Mouse (Mus musculus) right cerebral cortex, postnatal 36 days (tissue): Measurements from ENCODE around the gene Pxt1.

Experiments
- DNase-seq, 2 experiments: peaks; one replicate each; pipeline ENCODE4 v3.0.0; 2022; ENCODE audit warnings: low spot score in 2 of 2, mixed read lengths in 1 of 2

Pxt1 gene

DNA sequence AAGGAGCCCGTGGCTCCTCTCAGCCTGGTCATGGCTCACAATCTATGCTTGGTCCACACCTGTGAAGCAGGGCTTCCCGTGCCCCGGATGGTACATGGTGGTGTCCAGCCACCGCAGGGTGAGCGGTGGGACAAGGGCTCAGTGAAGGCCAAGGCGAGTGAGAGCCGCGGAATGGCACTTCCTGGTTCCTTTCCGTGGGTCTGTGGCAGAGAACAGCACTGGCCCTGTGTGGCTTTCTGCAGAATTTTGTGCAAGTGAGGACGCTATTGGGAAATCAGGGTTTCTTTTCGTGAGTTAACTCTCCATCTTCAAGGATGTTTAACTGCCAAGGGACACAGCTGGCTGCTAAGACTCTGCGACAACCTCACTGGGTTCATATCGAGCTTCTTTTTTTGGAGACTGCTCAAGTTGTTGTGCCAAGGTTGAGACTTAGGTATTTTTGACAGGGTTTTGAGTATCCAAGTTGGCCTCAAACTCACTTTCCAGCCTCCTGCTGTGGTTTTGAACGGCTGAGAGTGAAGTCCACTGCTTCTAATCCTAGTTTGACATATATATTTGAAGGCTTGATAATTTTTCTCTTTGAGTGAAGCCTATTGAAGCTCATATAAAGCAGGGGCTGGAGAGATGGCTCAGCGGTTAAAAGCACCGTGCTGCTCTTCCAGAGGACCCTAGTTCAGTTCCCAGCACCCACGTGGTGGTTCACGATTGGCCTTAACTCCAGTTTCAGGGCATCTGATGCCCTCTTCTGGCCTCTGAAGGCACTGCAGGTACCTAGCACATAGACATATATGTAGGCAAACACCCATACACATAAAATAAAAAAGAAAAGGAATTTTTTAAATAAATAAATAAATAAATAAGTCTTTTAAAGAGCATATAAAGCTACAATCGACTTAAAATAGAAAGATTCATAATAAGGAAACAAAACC, 3.6 kb upstream of the Pxt1 start:
- no peak for DNase-seq

DNA sequence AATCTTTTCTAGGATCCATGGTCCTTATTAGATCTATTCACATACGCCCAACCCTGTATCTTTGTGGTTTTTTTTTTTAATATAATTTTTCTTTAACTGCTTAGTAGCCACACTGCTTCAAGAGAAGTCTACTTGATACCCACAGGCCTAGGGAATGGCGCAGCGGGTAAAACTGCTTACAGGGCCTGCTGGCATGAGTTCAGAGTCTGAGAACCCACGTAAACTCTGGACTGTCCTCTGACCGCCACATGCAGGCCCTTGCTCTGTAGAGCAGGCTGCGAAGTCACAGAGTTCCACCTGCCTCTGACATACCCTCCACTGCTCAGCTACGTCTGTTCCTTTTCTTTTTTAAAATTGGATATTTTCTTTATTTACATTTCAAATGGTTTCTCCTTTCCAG, 841 bp upstream of the Pxt1 start:
- DNase-seq, result no peak

DNA sequence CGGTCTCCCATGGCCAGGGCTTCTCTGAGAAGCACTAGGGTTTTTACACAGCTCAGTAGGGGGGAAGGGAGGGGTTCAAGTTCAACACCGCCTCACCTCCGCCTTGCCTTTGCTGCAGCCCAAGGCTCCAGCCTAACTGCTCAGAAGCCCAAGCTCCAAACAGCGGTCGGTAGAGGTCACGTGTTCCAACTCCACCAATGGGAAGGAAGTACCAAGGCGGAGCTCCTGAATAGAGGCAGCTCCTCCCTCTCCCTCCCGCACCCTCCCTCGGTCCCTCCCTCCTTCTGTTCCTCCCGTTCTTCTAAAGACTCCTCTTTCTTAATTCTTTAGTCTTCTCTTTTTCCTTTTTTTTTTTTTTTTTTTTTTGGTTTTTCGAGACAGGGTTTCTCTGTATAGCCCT, 1.5 kb downstream of the Pxt1 start:
- DNase-seq, result no peak

DNA sequence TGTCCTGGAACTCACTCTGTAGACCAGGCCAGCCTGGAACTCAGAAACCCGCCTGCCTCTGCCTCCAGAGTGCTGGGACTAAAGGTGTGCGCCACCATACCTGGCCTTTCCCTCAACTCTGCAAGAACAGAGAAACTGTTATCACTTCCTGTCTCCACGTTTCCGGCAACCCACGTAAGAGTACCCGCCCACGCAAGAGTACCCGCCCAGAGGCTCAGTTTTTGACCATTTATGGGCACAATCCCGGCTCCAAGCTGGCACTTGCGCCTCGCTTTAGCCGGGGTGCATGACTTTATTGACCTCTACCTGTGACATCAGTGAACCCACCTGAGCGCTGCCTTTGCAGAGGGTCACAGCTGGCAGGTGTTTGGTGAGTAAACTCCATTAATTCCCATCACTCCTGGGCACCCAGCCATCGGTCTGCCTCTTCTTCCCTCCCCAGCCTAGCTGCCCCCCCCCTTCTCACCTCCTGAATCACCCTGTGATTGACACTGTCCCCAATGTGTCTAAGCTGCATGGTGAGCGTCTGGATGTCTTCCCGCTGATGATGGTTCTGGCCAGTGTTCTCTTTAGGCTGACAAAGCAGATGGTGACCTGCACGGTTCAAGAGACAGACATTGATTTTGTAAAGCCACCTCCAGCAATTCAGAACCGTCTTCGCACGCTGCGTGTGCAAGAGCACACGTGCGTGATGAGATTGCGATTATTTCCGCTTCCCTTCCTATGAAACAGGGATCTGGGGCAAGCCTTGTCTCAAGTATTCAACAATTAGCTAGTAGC, 2.7 kb downstream of the Pxt1 start:
- no peak for DNase-seq

DNA sequence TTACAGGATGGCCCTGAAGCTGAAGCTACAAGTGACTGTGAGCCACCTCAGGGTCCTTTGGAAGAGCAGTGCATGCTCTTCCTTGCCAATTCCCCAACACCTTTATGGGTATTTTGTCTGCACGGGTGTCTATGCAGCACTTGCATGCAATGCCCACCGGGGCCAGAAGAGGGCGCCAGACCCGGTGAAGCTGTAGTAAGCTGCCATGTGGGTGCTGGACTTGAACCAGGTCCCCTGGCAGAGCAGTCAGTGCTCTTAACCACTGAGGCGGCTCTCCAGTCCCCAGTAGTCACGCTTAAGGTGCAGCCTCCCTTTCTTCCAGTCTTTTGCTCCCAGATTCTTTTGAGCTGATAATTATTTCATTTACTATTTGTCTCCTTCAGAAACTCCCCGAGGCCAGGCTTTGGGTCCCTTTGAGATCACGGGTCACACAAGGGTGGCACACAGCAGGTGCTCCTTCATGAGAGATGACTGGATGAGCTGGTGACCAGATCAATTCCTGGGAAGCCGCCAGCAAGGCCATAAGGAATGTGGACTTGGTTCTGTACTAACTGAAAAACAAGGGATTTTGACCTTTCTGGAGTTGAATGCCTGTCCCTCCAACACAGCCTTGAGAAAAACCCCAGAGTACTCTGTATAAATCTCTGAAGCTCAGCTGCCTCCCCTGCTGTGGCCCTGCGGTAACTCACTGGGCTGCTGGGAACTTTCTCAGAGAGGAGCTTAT, 6.9 kb downstream of the Pxt1 start:
- DNase-seq, result no peak

DNA sequence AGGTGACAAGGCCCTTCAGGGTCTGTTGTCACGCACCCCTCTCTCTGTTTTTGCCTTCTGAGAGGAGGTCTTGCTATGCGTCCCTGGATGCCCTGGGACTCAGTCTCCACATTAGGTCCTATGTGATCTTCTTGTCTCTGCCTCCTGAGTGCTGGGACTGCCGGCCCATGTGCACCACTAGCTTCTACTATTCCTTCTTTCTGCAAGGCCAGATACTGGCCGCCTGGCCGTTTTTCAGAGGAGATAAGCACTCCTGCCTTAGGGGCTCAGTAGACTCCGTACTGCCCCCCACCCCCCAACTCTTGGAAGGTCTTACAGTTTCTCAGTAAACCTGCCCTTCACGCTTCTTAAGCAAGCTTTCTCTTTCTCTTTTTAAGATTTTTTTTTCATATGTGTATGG, 7.5 kb downstream of the Pxt1 start:
- no peak for DNase-seq

DNA sequence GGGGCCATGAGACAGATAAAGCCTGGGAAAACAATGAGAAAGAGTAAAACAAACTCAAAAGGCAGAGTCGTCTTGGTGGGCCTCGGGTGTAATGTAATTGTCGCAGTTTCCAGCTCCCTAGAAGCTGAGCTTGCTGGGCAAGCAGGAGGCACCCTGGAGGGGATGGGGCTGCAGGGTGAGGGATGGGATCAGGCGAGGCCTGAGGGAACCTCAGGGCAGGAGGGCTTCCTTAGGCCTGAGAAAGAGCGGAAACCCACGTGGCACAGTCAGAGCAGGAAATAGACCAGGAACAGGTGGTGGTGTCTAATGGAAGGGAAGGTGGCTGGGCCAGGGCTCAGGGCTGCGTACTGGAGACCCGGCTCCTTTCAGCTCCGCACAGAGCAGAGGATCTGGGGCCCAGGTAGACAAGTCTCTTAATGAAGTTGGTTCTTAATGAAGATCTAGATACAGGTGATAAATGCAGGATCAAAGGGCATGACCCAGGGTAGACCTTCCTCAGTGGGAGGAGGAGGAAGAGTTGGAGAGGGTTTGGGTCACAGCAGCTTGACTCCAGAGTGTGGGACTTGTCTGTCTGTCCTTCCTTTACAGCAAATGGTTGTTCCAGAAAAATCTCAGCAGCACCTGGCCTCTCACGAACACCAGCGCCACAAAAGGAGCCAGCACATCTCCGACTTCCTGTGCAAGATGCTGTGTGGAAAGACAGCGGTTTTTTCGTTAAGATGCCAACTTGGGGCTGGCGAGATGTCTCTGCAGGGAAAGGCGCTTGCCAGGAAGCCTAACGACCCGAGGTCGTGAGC, 9.3 kb downstream of the Pxt1 start:
- DNase-seq, result no peak

DNA sequence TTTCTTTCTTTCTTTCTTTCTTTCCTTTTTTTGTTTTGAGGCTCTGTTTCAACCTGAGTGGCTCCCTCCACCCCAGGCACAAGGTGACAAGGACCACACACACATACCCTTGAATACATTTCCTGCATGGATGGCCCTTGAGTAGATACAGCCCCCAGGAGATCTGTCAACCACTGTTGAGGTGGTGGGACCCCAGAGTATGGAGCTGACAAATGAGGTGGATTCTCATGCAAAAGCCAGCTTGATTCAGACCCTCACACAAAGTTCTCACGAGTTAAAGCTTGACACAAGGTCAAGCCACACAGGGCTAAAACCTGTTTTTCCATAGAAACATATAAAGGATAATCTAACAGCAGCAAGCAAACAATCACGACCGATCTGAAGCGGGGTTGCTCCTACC, 11.4 kb downstream of the Pxt1 start:
- DNase-seq, result no peak

DNA sequence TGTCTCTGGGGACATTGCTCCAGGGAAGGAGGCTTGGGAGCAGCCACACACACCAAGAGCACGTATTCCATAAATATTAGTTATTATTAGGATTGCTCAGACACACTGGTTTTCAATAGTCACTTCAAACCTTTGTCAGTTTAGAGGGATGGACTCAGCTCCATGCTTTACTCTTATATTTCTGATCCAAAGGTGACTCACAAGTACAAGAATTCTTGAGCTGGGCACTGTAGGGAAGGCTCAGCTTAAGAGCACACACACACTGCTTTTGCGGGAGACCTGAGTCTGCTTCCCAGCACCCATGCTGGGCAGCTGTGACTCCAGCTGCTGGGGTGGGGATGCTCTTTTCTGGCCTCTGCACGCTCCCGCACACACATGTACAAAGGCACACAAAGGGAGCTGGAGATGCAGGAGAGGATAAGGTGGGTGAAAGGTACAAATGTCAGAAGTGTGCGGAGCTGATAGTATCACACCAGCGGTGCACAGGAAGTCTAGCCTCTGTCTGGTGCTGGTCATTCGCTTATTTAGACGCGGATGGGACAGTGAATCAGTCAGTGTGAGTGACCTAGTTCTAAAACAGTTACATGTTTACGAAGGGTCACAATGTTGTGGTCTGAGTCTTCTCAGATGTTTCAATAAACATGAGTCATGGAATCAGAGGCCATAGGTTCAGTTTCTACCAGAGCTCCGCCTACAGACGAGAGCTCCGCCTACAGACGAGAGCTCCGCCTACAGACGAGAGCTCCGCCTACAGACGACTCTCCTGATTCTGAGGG, 12.0 kb downstream of the Pxt1 start:
- no peak for DNase-seq

DNA sequence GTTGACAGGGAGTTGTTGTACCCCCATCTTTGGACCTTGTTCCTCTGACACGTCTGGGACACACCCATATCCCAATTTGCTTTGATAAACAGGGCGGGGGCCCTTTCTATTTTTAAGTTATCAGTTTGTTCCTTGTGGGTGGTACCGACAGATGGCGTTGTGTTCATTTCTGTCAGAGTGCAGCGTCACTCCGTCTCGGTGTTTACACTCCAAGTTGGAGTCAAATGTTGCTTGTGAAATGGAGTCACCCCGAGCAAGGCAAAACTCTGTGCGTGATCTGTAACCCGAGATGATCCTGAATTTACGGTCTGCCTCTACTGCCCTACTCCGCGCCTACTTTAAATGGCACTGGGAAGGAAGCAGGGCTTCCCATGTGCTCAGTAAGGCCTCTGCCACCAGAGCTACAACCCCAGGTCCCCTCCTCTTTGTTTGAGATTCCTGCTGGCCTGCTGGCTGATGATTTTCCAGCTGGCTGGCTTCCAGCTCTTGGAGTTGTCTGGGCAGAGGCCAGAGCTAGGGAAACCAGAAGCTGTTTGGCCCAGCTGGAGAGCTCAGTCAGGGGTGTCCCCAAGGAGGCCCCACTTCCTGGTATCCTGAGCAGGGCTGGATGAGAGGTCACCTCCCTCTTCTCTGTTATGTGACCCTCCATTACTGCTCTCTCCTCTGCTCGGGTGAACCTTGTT, 13.1 kb downstream of the Pxt1 start:
- no peak for DNase-seq

DNA sequence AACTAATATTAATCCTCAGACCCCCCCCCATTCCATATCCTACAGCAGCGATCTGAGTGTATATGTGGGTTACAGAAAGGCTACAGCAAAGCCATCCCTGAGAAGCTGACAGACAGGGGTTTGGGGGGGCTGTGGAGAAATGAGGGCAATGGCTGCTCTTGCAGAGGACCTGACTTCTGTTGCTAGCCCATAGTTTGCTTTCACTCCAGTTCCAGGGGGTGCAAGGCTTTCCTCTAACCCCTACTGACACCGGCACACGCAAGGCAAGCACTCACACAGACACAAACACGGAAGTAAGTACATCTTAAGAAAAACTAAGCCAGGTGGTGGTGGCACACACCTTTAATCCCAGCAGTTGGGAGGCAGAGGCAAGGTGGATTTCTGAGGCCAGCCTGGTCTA, 14.3 kb downstream of the Pxt1 start:
- DNase-seq, result no peak

DNA sequence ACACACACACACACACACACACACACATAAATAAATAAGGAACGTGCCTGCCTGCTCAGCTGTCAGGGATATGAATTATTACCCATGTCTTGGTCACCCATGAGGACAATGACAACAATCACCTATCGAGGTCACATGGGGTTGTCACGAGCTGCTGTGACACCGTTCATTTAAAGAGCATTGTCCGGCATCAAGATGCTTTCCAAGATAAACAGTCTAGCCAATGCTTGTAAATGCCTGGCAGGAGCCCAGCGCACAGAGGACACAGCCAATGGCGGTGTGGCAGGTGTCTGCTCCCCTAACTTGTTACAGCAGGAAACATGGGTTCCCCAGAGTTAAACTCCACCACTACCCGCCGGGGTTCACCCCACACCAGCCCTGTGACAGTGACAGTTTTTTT, 15.6 kb downstream of the Pxt1 start:
- no peak for DNase-seq

DNA sequence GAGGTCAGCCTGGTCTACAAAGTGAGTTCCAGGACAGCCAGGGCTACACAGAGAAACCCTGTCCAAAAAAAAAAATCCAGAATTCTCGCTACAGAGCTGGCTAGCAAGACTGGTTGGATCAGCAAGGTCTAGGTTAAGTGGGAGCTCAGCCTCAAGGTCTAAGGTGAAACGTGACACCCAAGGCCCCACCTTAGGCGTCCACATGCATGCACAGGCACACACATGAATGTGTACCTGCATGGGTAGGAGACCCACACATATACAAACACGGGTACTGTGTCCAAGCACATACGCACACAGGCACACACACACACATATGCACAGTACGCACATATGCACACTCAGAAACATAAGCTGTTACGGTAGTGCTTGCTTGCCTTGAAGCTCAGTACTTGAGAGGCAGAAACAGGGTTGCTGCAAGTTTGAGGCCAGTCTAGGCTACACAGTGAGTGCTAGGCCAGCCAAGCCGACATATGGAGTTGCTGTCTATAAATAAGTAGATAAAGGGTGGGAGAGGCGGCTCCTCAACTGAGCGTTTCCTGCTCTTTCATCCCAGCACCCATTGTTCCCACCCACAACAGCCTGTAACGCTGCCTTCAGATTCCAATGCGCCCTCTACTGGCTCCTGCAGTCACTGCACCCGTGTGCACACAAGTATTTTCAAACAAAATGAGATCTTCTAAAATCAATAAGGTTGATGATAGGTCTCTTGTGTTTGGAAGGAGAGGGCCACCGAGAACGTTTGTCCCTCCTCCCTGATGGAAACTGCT, 16.6 kb downstream of the Pxt1 start:
- DNase-seq, result no peak

DNA sequence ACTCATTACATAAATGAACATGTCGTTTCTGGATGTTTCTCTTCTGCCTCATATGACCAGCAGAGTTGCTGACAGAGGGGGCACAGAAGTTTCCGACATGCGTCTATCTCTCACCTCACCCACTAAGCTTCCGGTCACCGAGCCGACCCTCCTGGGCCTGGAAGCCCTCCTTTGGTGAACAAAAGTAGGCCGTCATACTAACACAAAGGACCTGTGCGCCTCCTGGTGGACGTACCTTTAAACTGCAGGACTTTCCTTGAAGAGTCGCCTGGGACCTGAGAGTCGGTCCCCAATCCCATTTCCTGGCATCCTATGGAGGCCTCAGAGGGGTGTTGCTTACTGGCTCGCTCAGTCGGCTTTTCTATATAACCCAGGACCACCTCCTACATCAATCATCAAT, 17.3 kb downstream of the Pxt1 start:
- peak; percentile 66 to 74 for DNase-seq

DNA sequence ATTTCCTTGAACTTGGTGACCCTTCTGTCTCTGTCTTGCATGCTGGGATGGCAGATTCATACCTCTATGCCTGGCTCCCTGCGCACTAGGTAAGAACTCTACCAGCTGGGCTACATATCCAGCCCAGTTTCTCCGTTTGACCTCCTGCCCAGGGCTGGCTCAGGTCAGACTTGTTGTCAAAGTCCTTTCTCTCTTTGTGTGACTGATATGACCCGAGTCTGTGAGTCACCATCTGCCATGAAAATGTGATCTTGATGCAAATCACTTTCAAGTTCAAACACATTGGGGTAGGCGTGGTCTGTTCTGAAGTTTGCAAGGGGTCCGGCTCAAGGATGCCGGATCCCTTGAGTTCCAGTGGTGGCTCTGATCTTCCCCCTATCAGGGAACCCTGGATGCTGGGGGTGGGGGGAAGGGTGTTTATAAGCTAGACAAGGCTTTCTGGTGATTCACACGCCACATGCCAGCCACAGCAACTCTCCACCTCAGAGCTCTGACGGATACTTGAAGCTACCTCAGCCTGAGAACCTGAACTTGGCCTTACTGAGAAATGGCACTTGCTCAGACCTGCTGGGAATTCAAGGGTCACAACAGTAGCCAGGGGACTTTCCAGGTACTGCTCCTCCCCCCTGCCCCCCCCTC, 18.6 kb downstream of the Pxt1 start:
- no peak for DNase-seq

DNA sequence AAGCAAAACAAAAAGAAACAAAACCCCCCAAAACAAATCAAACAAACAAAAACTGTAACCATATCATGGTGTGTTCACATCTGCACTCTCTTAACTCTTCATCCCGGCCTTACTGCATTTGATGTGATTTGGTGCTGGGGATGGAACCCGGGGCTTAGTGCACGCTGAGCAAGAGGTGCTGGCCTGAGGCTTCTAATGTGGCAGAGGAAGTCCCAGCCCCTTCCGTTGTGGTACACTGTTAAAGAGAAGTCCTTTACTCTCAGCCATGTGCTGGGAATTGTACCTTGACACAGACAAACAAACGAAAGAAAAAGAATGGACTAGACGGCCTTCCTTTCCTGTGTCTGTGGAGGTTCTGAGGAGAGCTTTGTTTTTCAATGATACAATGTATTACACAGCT, 21.5 kb downstream of the Pxt1 start:
- DNase-seq, result no peak

DNA sequence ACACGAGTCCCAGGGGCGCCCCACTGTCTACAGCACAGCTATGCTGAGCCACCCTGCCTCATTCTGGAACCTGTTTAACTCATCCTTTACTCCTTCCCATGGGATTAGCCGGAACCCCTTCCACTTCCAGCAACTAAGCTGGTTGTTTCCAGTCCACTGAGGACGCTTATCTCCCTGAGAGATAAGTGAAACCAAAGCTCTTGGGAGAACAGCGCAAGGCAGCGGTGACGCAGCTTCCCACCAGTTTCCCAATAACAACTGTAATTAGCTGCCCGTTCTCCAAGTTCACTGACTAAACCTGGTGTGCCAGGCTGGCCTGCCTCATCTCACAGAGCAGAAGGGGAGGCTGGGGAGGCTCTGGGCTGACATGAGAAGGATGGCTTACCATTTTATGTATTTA, 22.6 kb downstream of the Pxt1 start:
- no peak for DNase-seq

DNA sequence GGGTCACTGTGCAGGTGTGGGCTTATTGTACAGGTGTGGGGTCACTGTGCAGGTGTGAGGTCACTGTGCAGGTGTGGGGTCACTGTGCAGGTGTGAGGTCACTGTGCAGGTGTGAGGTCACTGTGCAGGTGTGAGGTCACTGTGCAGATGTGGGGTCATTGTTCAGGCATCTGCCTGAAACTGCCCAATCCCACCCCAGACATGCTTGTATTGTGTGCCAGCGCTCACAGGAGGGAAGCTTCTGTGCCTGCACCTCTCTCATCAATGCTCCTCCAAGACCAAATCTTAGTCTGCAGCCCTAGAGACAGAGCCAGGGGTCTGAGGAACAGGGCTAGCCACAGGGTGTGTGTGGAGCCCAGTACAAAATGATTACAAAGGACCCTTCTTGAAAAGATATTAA, 27.1 kb downstream of the Pxt1 start:
- DNase-seq, result no peak

DNA sequence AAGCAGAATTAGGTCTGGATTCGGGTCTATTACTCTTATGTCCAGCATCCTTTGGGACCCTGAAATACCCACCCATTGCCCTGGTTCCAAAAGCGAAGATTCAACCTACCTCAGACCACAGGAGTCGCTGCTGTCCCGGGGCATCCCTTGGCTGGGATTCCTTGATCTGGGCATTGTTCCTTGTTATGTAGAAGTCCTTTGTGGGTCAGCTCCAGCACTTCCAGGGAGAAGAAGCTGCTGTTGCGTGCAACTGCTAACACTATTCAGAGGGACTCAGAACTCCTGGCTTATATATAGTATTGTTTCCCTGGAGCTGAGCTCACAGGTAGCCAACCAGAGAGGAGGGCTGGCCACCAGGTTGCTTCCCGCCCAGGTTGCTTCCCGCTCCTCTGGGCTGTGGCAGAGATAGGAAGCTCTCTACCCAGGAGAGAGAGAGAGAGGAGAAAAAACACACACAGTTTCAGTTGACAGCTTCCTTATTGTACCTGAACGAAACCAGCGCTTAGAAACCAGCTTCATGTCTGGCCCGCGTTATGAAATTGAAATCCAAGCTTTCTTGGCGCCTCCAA, 28.5 kb downstream of the Pxt1 start, which contains the start of gene 4930539E08Rik:
Gene 4930539E08Rik, minus strand, starts transcription at position 265 of the 569 bp plus-strand sequence.
- no peak for DNase-seq
